Mouse (Mus musculus): ENCODE results near the gene Gm6526.
A peak's percentile ranks its signal among the peaks of the same experiment; 100 is the strongest.
"Not testable (repeated sequence)": the region's sequence is repeated elsewhere in the genome, so short reads cannot be mapped to it uniquely, and the experiment has no call there.

Gene Gm6526

GRCm38 (mm10) chr14:43747566-43747965, at the start of gene Gm6526:
Gene Gm6526, plus strand, starts transcription at chr14:43747866.
- not testable (repeated sequence) for DNase-seq (ENCODE audit: extremely low spot score, low spot score)

GRCm38 (mm10) chr14:43727385-43727784, 20.3 kb upstream of the Gm6526 start, which contains the start of gene Gm16506:
Gene Gm16506, minus strand, starts transcription at chr14:43727485.
- not testable (repeated sequence) for DNase-seq (ENCODE audit: extremely low spot score, low spot score)

- DNase-seq (ENCODE audit: extremely low spot score, low spot score), result not testable (repeated sequence)
These were observed 37.0 kb downstream of the Gm6526 start, which contains the start of gene Gm8180 for GRCm38 (mm10) chr14:43784645-43785044. Gene Gm8180, minus strand, starts transcription at chr14:43784745.

DNA sequence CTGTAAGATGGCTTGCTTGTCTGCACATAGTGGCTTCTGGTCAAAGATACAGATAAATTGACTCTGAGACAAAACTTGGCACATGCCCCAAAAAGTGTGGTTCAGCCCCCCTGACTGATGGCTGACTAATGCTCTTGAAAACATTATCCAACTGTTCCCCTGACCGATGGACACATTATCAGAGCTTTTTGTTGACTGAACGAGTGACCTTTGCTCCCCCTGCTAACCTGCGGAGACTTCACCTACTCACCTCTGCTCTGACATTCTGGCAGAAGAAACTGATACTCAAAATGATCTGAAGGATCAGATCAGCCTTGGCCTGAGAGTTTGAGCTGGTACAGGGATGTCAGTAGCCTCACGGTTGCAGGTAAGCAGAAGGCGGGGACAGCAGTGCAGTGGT, 46.1 kb downstream of the Gm6526 start:
- not testable (repeated sequence) for DNase-seq (ENCODE audit: extremely low spot score, low spot score)

DNA sequence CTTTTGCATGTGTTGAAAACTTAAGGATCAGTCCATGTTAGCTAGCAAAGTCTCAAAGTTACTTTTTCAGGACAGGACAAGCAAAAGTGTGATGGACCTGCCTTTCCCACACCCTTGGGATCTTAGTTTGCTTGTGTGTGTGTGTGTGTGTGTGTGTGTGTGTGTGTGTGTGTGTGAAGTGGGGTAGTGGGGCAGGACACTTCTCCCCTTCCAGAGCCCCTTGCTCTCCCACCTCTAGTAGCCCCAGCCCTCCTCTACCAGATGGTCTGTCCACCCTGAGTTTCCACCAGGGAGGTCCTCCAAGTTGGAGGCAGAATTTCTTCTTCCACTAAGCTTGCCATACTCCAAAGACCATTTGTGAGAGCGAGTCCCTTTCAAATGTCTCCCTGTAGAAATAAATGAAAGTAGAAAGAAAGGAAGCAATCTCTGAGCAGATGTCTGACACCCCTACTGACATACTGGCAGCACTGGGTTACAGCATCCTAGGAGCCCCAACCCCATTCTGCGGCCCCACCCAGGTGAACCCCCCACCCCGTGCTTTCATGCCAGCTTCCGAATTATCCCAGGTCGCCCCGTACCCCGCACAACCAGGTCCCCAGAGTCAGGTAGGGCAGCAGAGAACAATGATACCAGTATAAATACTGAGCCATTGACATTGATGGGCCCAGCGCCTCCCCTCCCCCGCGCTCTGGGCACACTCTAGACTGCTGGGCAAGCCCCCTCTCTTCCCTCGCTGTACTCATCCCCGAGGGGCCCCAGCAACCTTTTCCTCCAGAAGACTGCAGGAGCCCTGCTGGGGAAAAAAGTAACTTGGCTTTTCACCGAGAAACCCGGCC, 48.6 kb downstream of the Gm6526 start:
- DNase-seq (ENCODE audit: extremely low spot score, low spot score), result peak; percentile 32

DNA sequence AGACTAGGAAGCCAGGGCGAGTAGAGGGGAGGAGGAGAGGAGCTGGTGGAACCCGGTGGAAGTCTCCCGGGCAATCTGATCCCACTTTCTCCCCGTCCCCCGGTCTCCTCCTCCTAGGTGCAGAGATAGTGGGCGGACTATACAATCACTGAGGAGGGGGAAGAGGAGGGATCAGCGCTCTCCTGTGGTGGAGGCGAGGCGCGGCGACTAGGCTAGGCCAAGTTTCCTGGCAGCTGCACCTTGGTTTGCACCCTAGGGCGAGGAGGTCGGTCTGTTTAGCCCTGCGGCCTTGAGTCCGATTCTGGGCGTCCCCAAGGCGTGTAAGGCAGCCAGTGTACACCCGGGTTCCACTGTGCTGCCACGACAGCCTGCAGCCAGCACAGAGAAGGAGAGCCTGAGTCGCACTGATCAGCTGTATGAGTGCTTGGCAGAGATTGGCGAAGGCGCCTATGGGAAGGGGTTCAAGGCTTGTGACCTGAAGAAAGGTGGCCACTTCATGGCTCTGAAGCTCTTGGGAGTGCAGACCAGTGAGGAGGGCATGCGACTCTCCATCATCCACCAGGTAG, 49.3 kb downstream of the Gm6526 start:
- not testable (repeated sequence) for DNase-seq (ENCODE audit: extremely low spot score, low spot score)

- DNase-seq (ENCODE audit: extremely low spot score, low spot score), result not testable (repeated sequence)
These were observed 56.8 kb downstream of the Gm6526 start for GRCm38 (mm10) chr14:43804435-43804834.

Measured in neural tube, embryonic 10.5 days (tissue).